Mouse (Mus musculus) ovary, adult 2 months (tissue): ENCODE results near the gene Zfp770. TPM values are rescaled to one million over a fixed set of nuclear protein-coding genes. Genes with fewer than 3 reads are reported as not detected.

Source experiments
- polyA plus RNA-seq: library from polyadenylated mRNA; depleted of rRNA; stranded (reverse); fragments of >200 nt; gene quantifications from 2 replicates; pipeline ENCODE4 v1.2.3, GENCODE M21; 2012; rRNA removed

Gene Zfp770
- polyA plus RNA-seq = 0.59 and 0.70 TPM in 2 replicates

GRCm38 (mm10) chr2:114200932-114201559 is at the start of gene Zfp770:
Gene Zfp770, minus strand, starts transcription at chr2:114201469.

DNA sequence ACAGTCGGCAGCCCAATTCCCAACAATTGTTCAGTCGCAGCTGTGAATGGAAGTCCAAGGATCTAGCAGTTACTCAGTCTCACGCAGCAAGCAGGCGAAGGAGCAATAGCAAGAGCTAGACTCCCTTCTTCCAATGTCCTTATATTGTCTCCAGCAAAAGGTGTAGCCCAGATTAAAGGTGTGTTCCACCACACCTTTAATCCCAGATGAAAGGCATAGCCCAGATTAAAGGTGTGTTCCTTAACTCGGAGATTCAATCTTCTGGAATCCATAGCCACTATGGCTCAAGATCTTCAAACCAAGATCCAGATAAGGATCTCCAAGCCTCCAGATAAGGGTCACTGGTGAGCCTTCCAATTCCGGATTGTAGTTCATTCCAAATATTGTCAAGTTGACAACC is 14.3 kb downstream of the Zfp770 start, which contains the start of gene Aqr:
Gene Aqr (minus strand): TSS at position 101 of the 400 bp plus-strand sequence.

Other genes with a start within 250 kb of the Zfp770 start
- not detected in 2 replicates for gene Gjd2, start 187.8 kb downstream of the Zfp770 start, polyA plus RNA-seq
- 1.0 and 1.1 TPM in 2 replicates for gene Actc1, start 147.9 kb downstream of the Zfp770 start, polyA plus RNA-seq
- 20.6 and 22.7 TPM in 2 replicates for gene Aqr, start 14.4 kb downstream of the Zfp770 start, polyA plus RNA-seq